Mouse (Mus musculus) left cerebral cortex, postnatal 10 days (tissue): ENCODE results near the gene Otos. TPM values are rescaled to one million over a fixed set of nuclear protein-coding genes. Genes with fewer than 3 reads are reported as not detected.

ENCODE experiments used
- DNase-seq, 2 experiments: peaks; one replicate each; pipeline ENCODE4 v3.0.0; 2021 to 2022; ENCODE audit warnings: low spot score in 2 of 2, mixed read lengths in 1 of 2; ENCODE audit errors: extremely low spot score in 1 of 2
- intact Hi-C: fragments of 180-260 bp; cut with DNase I; formaldehyde crosslinking; loops from one replicate; pipeline ENCODE4 v1.15.1; 2025
- total RNA-seq, 2 experiments: library from RNA; stranded (reverse); gene quantifications; 2 replicates each; pipeline ENCODE4 v1.2.3; 2021

Gene Otos
- total RNA-seq, 2 experiments from 2014 or later, result not detected

GRCm38 (mm10) chr1:92632196-92632595 is 16.4 kb downstream of the Otos start:
- no peak for DNase-seq
- intact Hi-C loops, result no loop called here

GRCm38 (mm10) chr1:92628227-92628626 is 20.4 kb downstream of the Otos start:
- intact Hi-C loops, result no loop called here

GRCm38 (mm10) chr1:92618360-92618759 is 30.3 kb downstream of the Otos start:
- intact Hi-C loops, result no loop called here
- no peak for DNase-seq

More at GRCm38 (mm10) chr1:92628227-92628626, 20.4 kb downstream of the Otos start:
- DNase-seq, result no peak

GRCm38 (mm10) chr1:92617488-92617887 is 31.2 kb downstream of the Otos start, which contains the start of gene Olfr12:
Gene Olfr12 (plus strand): TSS chr1:92617788.
- no peak for DNase-seq
- intact Hi-C loops, result no loop called here

GRCm38 (mm10) chr1:92616046-92616445 is 32.6 kb downstream of the Otos start:
- no peak for DNase-seq
- intact Hi-C loops, result no loop called here

- intact Hi-C loops, result loop anchor here (5.0 kb wide), 1 partner anchor 33 kb away; the partner anchor contains the start of gene Otos
- DNase-seq, result peak in 1 of 2 experiments; percentile 25
These were observed 34.1 kb downstream of the Otos start for GRCm38 (mm10) chr1:92614516-92614915.

GRCm38 (mm10) chr1:92613175-92613574 is 35.5 kb downstream of the Otos start:
- intact Hi-C loops, result loop anchor here (5.0 kb wide), 1 partner anchor 34 kb away; the partner anchor contains the start of gene Otos

GRCm38 (mm10) chr1:92611008-92611407 is 37.6 kb downstream of the Otos start:
- peak; percentile 33 to 40 for DNase-seq
- intact Hi-C loops, result loop anchor here (1.0 to 5.0 kb wide), 2 partner anchors 36 to 90 kb away; partner anchors contain the start of gene Otos

More at GRCm38 (mm10) chr1:92613175-92613574, 35.5 kb downstream of the Otos start:
- no peak for DNase-seq

GRCm38 (mm10) chr1:92607711-92608110 is 40.9 kb downstream of the Otos start:
- no peak for DNase-seq
- intact Hi-C loops, result no loop called here

GRCm38 (mm10) chr1:92605482-92605881 is 43.2 kb downstream of the Otos start, which contains the start of gene Olfr1410:
Gene Olfr1410 (plus strand): TSS chr1:92605782.
- intact Hi-C loops, result no loop called here
- no peak for DNase-seq

- intact Hi-C loops, result no loop called here
- no peak for DNase-seq
These were observed 52.6 kb downstream of the Otos start for GRCm38 (mm10) chr1:92596019-92596418.

Other genes with a start within 250 kb of the Otos start
- gene Ndufa10, start 175.0 kb downstream of the Otos start, total RNA-seq, result 100 to 1,000 TPM; 195 to 216 TPM
- gene Olfr1416, start 163.7 kb downstream of the Otos start, total RNA-seq, result not detected
- gene Olfr1415, start 152.7 kb downstream of the Otos start, total RNA-seq, result not detected
- not detected for gene Olfr1414, start 130.2 kb downstream of the Otos start, total RNA-seq
- not detected for gene Olfr1413, start 77.5 kb downstream of the Otos start, total RNA-seq
- gene Olfr1412, start 63.1 kb downstream of the Otos start, total RNA-seq, result not detected
- not detected for gene Olfr1411, start 54.4 kb downstream of the Otos start, total RNA-seq
- gene Olfr1410, start 43.1 kb downstream of the Otos start, total RNA-seq, result not detected
- gene Olfr12, start 31.1 kb downstream of the Otos start, total RNA-seq, result not detected
- 100 to 1,000 TPM; 235 to 237 TPM for gene Cops9, start 6.9 kb downstream of the Otos start, total RNA-seq
- 100 to 1,000 TPM; 124 to 125 TPM for gene Gpc1, start 182.8 kb upstream of the Otos start, total RNA-seq